Mouse (Mus musculus): ENCODE data around the gene Eif2s2.

The Eif2s2 gene

DNA sequence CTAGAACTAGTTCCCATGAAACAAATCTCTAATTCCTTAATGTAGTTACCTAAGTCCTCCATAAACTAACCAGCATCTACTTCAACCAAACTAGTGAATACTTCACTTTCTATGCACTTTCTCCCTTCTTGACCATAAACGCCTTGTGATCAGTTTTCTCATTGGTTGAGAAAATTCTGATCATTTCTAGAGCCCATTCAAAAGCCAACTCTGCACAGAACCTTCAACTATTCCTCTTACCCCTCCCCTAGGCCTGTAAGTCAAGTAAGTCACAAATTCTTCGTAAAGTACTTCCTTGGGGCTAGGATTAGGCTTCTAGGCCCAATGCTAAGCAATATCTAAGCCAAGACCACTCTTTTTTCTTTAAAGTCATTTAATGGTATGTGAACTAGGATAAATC, 1.1 kb downstream of the Eif2s2 start:
- DNase-seq, result no peak

DNA sequence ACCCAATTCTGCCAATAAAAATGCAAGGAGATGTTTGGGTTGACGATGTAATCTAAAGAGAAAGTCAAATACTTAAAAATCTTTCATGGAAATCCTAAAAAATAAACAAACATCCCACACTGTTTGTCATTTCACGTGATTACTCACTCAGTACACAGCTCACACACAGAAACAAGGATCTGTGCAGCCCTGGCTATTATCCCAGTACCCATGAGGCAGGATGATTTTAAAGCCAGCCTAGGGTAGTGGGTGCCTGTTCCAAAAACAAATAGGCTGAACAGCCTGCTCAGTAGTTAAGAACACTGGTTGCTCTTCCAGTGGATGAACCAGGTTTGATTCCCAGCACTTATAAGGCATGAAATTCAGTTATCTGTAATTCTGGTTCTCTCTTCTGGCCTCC, 16.1 kb downstream of the Eif2s2 start:
- no peak for DNase-seq

DNA sequence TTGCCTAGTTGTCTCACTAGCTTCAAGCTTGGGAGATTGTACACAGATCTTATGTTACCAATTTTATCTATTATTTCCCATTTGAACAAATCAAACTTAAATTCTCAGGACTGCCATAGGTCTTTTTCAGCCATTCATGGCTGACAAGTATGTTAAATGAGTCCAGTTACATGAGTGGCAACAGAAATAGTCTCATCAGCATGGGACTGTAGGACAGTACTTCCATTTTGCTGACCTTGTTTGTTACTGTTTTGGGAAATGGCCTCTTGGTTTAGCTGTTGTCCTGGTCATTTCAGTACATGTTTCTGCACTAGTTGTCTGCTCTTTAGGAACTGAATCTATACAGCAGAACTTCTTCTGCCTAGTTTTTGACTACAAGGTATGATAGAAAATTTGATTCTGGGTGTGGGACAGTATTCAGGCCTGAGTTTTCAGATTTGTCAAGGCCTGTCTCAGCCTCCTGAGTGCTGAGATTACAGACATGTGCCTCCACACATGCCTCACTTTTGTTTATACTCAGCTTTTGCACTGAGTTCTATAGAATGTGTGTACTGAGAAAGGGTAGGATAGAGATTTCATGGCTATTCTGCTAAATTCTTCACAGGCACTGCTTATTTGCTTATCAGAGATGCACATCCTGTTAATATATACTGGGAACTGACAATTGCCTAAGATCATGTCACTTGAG, 22.6 kb downstream of the Eif2s2 start:
- no peak for DNase-seq

DNA sequence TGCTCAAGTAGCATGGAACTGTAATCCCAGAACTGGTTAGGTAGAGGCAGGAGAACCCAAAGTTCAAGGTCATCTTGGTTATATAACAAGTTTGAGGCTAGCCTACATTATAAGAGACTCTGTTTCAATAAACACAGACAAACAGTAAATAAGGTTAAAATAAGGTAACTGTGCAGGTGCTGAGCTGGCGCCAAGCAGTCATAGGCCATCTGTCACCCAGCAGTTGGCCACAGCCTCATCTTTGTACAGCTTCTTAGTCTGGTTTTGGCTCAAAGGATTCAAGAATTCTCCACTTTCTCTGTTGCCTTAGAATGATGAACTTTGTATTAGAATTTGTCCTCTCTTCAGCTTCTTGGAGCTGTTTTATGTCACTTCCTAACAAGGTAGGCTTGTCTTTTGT, 24.6 kb downstream of the Eif2s2 start:
- peak; percentile 89 for DNase-seq

DNA sequence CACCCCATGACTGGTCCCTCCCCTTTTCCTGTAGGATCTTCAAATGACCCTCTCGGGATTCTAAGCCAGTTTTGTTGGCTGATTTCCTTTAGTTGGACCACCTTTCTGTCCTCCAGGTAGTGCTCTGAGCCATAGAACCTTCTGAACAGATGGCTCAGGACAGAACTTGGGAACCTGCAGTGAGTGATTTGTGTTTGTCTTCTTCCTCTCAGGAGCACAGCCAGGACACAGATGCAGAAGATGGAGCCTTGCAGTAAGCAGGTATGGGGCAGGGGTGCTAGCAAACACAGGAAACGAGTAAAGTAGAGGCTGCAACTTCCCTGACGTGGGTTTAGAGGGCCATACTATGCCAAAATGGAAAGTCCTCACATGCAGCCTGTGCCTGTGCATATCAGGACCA, 27.0 kb downstream of the Eif2s2 start:
- peak; percentile 62 for DNase-seq

DNA sequence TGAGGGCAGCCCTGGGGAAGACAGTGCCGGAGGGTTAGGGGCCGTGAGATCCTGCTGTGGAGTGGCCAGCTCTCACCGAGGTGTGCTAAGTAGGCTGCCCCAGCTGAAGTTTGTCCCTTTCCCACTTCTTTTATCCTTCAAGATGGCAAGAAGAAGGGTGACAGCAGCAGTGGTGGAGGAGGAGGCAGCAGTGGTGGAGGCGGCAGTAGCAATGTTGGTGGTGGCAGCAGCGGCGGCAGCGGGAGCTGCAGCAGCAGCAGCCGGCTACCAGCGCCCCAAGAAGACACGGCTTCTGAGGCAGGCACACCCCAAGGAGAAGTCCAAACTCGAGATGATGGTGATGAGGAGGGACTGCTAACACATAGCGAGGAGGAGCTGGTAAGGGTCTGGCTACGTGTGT, 29.1 kb downstream of the Eif2s2 start:
- DNase-seq, result no peak

DNA sequence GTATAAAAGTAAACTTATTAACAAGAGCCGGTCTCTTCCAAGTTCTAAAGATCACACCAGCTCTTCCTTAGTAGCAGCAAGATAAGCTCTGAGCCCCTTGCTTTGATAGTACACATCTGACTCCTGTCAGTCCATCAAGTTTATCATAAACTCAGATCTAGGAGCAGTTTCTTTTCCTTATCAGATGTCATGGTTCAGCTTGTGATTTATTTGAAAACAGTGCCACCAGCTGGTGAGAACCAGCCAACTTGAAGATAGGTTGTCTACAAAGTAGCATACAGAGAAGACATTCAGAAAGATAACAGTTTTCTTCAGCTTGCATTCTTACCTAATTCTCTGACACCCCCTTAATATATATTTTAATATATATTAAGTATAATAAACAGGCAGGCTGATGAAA, 37.4 kb downstream of the Eif2s2 start:
- peak; percentile 86 for DNase-seq

DNA sequence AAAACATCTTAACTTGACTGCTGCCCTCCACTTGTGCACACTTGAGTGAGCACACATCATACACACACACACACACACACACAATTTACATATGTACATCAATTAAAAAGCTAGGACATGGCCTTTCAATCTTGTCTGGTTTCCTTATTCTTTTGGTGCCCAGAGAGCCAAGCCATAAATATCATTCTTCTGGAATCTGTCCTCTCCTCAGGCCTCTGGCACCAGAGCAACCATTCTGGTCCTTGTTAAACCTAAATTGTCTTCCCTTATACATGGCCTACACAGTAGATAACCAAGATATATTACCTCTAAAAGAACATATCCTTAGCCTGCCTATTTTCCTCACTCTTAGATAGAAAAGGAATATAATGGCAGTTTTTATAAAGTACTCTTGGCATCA, 44.6 kb downstream of the Eif2s2 start:
- DNase-seq, result no peak

DNA sequence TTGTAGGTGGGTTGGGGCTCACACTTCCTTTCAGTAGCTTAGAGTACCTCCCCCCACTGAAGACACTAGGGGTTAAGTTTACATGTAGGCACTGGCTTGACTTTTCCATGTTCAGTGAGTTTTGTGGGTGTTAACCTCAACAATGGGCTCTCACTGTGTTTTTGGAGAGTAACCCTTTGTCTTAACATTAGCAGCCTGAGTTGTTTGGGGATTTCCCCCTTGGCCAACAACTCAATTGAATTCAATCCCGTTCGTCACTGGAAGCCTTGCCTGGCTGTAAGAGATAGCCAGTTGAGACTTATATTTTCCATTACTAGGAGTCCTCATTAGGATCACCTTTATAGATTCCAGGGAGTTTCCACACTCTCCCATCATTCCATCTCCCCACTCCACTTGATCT, 56.2 kb downstream of the Eif2s2 start:
- DNase-seq, result no peak

DNA sequence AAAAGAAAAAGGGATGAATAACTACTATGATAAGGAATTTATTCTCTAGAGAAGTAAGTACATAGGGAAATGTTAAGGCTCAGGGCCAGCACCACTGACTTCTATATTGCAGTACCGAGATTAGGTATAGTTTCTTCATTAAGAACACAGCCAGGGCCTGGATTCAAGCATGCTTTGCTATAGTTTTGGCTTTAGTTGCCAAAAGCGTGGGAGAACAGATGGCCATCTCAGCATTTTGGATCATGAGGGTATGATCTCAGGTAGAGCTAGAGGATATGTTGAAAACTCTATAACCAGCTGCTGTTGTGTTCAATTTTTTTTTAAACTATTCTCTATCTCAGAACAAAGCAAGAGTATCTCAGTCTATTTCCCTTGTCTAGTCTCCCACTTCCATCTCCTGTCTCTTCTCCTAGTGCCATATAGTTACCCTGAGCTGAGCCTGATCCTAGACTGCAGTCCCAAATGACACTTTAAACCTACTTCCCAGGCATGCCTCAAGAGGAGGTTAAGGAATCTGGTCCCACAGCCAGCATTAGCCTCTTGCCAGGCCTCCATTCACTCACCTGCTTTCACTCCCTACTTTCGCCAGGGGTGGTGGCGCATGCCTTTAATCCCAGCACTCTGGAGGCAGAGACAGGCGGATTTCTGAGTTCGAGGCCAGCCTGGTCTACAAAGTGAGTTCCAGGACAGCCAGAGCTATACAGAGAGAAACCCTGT, 58.4 kb downstream of the Eif2s2 start:
- peak; percentile 85 for DNase-seq

DNA sequence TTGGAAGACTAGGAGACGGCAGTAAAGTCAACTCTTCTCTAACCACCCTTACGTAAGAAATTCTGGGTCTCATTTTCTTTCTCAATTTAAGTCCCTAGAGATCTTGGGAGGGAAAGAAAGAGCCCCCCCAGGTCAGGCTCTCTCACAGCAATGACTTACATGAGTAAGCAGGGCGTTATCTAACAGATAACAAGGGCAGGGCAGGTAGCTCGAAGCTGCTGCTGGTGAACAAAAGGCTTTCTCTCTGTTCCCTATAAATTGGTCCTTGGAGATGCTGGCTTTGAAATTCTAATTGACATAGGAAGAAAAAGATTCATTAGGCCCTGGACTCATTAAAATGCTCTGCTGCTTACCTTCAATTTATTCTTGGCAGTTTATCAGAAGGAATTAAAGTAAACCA, 60.3 kb downstream of the Eif2s2 start:
- DNase-seq, result no peak

DNA sequence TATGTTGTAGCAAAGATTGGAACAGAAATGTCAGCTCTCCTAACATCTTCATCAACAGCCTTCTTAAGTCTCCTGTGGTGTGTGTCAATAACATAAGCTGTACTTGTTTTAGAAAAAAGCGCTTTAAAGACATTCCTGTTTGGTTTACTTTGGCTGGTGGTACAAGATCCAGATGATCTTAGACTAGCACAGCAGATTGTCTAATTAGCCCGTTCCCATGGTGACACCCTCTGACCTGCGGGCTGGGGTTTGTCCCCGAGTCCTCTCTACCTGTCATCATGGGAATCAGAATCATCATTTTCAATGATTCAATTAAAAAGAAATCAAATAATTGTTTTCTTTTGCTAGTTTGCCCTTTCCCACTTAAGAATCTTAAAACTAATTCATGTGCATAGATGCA, 65.2 kb downstream of the Eif2s2 start:
- no peak for DNase-seq

DNA sequence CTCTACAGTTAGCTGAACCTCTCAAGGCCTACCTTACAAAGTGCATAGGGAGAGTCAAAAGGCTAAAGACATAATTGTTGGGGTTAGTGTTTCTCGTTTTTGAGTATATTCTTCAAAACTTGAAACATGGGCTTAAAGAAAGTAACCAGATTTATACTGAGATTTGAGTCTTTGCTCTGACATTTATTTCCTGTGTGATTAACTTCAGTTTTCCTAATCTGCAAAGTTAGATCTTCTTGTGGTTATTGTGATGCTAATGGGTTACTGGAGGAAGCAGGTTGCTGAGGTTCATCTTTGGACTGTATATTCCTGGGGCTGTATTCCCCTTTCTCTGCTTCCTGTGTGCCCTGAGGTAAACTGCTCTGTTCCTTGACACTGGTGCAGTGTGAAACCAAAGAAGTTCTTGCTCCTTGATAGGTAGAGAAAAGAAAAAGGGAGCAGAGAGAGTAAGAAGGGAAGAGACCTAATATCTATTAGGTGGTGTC, 66.6 kb downstream of the Eif2s2 start:
- DNase-seq, result no peak

Measured in cerebellum, adult 9-10 months (tissue).